Mouse (Mus musculus) natural killer cell, adult 2 months (primary cell): ENCODE measurements around the gene Rpap3.
A peak's percentile ranks its signal among the peaks of the same experiment; 100 is the strongest.

Source experiments
- DNase-seq, 2 experiments: peaks; one replicate each; pipeline ENCODE4 v3.0.0; 2022; ENCODE audit warnings: low spot score in 2 of 2

The Rpap3 gene

GRCm38 (mm10) chr15:97731111-97731510, 25.5 kb upstream of the Rpap3 start, which contains the start of gene Endou:
Gene Endou (minus strand): TSS chr15:97731339.
- DNase-seq = no peak

DNA sequence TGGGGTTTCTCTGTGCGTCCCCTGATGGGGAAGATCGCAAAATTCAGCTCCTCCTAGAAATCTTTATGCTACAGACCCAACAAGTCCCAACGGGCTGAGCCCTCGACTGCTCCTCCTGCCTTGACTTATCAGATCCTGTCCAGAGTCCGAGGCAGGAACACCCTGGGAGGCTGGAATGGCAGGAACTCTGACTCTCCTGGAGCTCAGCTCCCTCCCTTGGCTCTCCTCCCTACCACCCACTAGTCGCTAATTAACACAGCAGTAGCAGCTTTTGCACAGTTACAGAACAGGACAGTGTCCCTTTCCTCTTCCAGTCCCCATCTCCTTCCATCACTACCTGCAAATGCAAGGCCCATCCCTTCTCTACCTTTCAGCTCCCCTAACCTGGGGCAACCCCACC, 24.7 kb upstream of the Rpap3 start:
- no peak for DNase-seq

GRCm38 (mm10) chr15:97728804-97729203, 23.2 kb upstream of the Rpap3 start:
- DNase-seq = no peak

DNA sequence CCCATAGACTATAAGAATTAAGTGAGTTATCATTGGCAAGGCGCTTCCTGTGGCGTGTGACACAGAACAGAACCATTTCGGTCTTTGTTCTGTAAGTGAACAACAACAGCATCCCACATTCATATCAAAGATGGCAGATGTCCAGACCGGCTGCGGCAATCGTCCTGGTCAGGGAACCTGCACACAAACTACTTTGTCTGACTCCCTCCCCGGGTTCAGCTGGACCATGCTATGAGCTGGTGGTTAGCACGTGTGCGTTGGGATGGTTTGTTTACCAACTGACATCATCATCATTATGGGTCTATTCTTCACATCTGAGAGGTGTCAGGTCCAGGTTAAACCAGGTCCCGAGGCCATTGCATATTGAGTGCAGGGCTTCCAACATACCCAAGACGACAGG, 22.8 kb upstream of the Rpap3 start:
- no peak for DNase-seq

DNA sequence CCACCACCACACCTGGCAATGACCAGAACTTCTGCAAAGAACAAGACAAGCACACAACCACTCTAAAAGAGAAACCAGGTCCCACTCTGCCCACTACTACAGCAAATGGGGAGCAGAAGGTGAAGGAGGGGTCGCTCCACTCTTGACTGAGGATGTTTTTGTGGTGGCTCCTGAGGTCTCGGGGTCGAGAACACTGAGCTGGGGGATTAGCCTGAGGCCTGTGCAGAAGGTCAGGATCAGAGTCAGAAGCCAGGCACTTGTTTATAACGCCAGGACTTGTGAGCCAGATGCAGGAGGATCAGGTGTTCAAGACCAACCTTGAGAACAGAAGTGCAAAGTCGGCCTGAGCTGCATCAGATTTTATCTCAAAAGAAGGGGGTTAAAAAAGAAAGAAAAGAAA, 21.9 kb upstream of the Rpap3 start:
- no peak for DNase-seq

- DNase-seq = peak; percentile 31 to 33
Observed at GRCm38 (mm10) chr15:97727048-97727447, 21.4 kb upstream of the Rpap3 start.

GRCm38 (mm10) chr15:97726310-97726709, 20.7 kb upstream of the Rpap3 start:
- DNase-seq = no peak

DNA sequence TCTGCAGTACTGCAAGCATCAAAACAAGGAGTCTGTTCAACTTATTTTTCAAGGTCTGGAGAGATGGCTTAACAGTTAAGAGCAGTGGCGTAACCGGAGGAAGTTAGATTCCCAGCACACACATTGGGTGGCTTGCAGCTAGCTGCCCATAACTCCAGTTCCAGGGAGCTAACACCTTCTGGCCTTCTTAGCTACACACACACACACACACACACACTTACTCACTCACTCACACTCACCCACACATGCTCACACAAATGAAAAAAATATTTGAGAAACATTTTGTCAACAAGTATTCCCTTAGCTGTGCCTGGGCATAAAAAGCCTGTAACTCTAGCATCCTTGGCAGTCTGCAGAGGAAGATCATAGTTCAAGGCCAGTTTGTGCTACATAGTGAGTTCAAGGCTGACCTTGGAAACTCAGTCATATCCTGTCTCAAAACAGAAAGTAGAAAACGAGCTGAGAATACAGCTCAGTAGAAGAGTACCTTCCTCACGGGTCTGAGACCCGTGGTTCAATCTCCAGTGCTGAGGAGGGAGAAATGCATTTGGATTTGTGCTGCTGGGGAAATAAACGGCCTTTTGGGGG, 19.7 kb upstream of the Rpap3 start:
- no peak for DNase-seq

DNA sequence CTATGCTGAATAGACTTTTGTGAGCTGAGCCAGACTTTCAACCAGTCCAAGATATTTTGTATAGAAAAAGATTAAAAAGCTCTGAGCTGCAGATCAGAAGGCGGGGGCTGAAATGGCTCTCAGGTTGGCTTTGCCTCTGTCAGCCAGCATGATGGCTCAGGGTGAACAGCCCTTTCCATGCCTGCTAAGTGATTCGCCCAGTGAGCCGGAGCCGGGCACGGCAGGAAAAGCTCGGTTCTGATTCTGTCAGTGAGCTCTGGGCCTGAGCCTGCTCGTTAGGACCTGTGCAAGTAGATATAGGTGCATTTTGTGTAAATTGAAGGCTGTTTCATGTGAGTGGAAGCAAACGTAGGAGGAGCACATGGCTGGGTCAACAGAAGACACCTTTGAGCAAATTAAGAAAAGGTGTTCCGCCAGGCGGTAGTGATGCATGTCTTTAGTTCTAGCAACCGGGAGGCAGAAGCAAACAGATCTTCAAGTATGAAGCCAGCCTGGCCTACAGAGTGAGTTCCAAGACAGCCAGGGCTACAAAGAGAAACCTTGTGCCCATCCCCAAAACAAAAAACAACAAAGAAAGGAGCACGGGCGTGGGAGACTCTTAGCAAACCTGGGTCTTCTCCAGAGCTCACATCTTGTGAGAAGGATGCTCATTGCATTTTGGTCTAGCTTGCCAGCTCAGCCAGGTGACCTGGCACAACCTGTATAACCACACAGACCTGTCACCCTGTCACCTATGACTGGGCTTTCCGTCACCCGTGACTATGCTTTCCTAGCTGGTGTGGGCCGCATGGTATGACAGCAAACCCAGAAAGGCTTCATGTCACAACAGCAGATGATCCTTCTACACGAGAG, 18.9 kb upstream of the Rpap3 start:
- no peak for DNase-seq

DNA sequence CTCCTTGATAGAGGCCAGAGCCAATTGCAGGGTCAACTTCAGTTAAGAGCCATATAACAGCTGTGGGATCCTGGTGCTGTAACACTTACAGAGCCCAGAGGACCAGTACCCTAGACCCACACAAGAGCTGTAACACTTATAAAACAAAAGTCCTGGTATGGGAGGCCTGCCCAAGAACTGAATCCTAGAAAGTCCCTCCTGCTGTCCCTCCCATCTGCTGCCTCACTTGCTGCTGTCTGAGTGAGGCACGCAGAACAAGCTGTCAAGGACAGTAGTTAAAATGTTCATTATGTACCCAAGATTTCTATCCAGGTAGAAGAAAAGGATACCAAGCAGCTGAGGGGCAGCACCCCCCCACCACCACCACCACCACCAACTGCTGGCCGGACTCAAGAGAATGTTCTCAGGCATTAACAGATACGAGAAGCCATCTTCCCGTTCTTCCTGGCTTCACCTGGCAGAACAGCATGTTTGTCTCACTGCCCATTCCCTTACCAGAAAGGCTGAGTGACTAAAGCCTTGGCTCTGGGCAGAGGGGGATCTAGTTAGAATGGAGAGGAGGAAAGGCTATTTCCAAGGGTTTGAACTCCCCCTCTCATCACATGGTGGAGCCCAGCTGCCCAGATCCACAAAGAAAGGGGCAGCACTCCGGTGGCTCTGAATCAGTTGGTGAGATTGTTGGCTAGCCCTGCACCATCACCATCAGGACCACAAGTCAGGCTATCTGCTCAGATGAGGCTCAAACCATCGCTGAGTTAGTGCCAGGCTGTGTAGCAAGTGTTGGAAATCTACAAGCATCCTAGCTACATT, 18.1 kb upstream of the Rpap3 start:
- no peak for DNase-seq

GRCm38 (mm10) chr15:97721008-97721701, 15.5 kb upstream of the Rpap3 start:
- DNase-seq = peak in 1 of 2 experiments; percentile 15

DNA sequence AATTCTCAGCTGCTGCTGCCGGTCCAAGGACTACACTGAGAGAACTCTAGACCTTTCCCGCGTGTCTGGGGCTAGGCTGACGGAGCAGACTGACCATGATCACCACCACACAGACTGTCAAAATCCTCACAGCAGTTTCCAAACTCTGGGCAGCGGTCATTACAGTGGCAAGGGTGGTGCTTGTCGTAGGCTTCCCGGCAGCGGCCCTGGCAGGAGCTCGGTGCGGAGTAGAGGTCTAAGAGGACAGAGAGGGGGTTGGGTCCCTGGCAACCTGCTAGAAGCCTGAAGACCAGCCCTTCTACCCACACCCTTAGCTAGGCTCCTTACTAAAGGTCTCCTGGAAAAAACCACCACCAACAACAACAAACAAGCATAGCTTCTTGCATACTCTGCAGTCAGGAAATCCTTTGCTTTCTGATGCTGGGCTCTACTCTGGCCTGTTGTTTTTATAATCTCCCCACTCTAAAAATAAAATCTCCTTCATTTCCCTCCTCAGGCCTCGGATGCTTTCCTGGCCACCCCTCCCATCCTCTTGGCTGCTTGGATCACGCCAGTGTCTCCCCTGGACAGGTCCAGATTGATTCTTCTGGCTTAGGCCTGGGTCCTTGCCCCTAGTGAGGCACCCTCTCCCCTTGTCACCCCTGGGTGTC, 14.5 kb upstream of the Rpap3 start:
- DNase-seq = no peak

DNA sequence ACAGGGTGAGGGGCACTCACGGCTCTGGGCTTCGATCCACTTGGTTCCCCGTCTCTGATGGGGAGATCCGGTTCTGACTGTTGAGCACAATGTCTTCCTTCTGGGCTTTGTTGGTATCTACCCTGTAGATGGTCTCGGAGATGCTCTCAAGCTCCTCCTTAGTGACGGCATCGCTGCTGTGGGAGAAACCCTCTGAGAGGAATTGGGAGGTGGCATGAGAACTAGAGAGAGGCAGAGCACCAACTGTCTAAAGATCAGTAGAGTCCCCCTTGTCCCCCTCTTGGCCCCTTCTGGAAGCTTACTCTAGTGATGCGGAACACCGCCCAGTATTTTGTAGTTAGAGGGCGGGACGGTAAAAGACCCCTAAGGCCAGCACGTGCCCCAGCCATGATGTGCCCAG, 13.9 kb upstream of the Rpap3 start:
- no peak for DNase-seq

GRCm38 (mm10) chr15:97718535-97719155, 13.0 kb upstream of the Rpap3 start:
- DNase-seq = no peak

DNA sequence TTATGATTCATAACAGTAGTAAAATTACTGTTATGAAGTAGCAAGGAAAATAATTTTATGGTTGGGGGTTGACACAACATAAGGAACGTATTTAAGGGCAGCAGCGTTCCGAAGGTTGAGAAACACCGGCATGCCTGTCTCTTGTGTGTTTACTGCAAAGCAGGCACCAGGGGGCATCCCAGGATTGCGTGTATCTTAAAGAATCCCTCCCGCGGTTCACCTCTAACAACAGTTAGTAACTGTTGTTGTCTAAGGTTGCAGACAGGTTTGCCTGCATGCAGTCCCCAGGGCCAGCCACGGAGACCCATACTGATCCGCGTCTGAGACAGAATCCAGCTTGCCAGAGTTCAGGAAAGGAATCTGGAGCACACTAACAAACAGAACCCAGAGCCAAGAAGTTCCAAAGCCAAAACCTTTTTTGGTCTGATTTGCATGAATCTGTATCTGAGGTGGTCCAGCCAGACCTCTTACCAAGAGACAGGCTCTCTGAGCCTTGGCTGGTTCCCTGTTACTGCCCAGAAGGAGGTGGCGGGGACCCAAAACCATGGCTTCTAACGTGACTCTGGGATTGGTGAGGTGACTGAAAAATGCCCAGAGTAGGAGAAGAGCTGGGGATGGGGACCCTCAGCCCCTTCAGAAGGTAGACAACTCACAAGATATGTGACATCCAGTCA, 12.4 kb upstream of the Rpap3 start:
- DNase-seq = peak; percentile 27 to 73

GRCm38 (mm10) chr15:97716782-97717181, 11.2 kb upstream of the Rpap3 start:
- DNase-seq = no peak

- DNase-seq = no peak
Observed at GRCm38 (mm10) chr15:97715734-97716133, 10.1 kb upstream of the Rpap3 start.

DNA sequence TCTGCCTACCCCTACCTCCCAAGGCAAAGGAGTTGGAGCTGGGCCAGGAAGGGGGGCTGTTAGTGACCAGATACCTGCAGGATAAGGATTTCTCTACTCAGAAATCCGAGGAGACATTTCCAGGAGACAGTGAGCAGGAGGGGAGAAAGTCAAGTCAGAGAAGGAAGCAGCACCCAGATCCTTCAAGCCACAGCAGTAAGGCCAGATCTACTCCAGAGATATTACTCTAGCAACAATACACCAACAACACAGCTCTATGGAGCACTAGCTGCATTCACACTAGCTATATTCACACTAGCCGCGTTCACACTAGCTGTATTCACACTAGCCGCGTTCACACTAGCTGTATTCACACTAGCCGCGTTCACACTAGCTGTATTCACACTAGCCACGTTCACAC, 9.5 kb upstream of the Rpap3 start:
- DNase-seq = no peak

GRCm38 (mm10) chr15:97712546-97712945, 6.9 kb upstream of the Rpap3 start:
- DNase-seq = no peak

- no peak for DNase-seq
Observed at GRCm38 (mm10) chr15:97710906-97711305, 5.3 kb upstream of the Rpap3 start.
